Mouse (Mus musculus) forebrain, postnatal 0 days (tissue): Measurements from ENCODE around the gene Ntn4. TPM values are rescaled to one million over a fixed set of nuclear protein-coding genes. Genes with fewer than 3 reads are reported as not detected.
A peak's percentile ranks its signal among the peaks of the same experiment; 100 is the strongest.

ENCODE experiments used
- ATAC-seq: fragments of 200-750 bp; cut with Nextera tagmentation; 2 replicates; pipeline ENCODE4 v1.8.0; 2017; ENCODE audit warnings: mild to moderate bottlenecking, moderate library complexity
- DNase-seq: peaks from one replicate; pipeline ENCODE4 v3.0.0-alpha.2; 2015
- H3K27ac ChIP-seq: fragments of 300-500 bp; sonication (generic); 2 replicates; pipeline ENCODE4 v1.5.1; 2014; ENCODE audit warnings: low read depth, mild to moderate bottlenecking, antibody characterized with exemption, low read length, moderate library complexity, mixed read lengths
- H3K27me3 ChIP-seq: fragments of 300-500 bp; sonication (generic); 2 replicates; pipeline ENCODE4 v1.6.1; 2014; ENCODE audit warnings: mild to moderate bottlenecking, low read length, mixed read lengths; ENCODE audit not compliant: insufficient read depth
- H3K36me3 ChIP-seq: fragments of 300-500 bp; sonication (generic); 2 replicates; pipeline ENCODE4 v1.6.1; 2014; ENCODE audit warnings: mild to moderate bottlenecking, moderate library complexity; ENCODE audit not compliant: insufficient read depth
- H3K4me1 ChIP-seq: fragments of 300-500 bp; sonication (generic); 2 replicates; pipeline ENCODE4 v1.6.1; 2014; ENCODE audit warnings: antibody characterized with exemption; ENCODE audit not compliant: insufficient read depth
- H3K4me2 ChIP-seq: fragments of 300-500 bp; sonication (generic); 2 replicates; pipeline ENCODE4 v1.6.1; 2014; ENCODE audit warnings: low read depth, mild to moderate bottlenecking, moderate library complexity
- H3K4me3 ChIP-seq: fragments of 300-500 bp; sonication (generic); 2 replicates; pipeline ENCODE4 v1.5.1; 2014; ENCODE audit warnings: low read depth, low read length, mixed read lengths
- H3K9ac ChIP-seq: fragments of 300-500 bp; sonication (generic); 2 replicates; pipeline ENCODE4 v1.6.1; 2014; ENCODE audit warnings: mild to moderate bottlenecking
- H3K9me3 ChIP-seq: fragments of 300-500 bp; sonication (generic); 2 replicates; pipeline ENCODE4 v1.6.1; 2016; ENCODE audit warnings: low read length
- CTCF ChIP-seq: sonication (generic); IDR thresholded peaks from 2 replicates; pipeline ENCODE4 v1.5.1; 2016; ENCODE audit warnings: antibody characterized with exemption, control low read depth, low read depth
- WGBS: fragments of 180-500 bp; shearing (Covaris S2); extraction: QIAGEN DNeasy Blood & Tissue Kit; methylation state at CpG from one replicate; pipeline ENCODE4 v1.1.7; 2014; 5-methylcytosine and 5-hydroxymethylcytosine counted together
- polyA plus RNA-seq: library from polyadenylated mRNA; unstranded; fragments of >200 nt; fragmentation: Nextera tagmentation; extraction: Ambion mirVana; gene quantifications from 2 replicates; pipeline ENCODE4 v1.2.1, GENCODE M21; 2015
- total RNA-seq: library from RNA; depleted of rRNA; stranded (reverse); fragments of >200 nt; gene quantifications from 2 replicates; pipeline ENCODE4 v1.2.3, GENCODE M21; 2014

Gene Ntn4
- total and polyA plus RNA-seq, 2 experiments from 2014 or later = 1.2 to 6.1 TPM

DNA sequence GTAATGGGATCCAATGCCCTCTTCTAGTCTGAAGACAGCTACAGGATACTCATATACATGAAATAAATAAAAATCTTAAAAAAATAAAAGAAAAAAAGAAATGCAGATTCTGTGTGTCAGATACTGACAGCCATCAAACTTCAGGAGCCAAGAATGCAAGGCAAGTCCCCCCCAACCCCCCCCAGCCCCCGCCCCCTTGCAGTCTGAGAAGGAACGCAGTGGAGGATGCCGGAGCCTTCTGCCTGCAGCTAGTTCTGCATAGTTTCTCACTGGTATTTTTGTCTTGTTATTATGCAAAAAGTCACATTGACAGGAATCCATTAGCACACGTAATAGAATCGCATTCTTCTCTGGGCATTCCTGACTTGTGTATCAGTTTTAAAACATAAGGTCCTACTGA, 87.7 kb downstream of the Ntn4 start:
- no peaks in the 10 kb centered on the region for H3K36me3 ChIP-seq
- peak; percentile 29; the same call in 1 of the 2 replicates for ATAC-seq
- no peak overlapping the region for H3K4me3 ChIP-seq
- no peaks in the 10 kb centered on the region for H3K4me1 ChIP-seq
- WGBS = 45% methylated on average over 5 of the region's 5 CpGs
- no peak overlapping the region for H3K9ac ChIP-seq
- no peaks in the 10 kb centered on the region for H3K9me3 ChIP-seq
- H3K27me3 ChIP-seq = no peaks in the 10 kb centered on the region
- no peak for TF ChIP-seq CTCF
- DNase-seq = no peak
- H3K4me2 ChIP-seq = no peak overlapping the region
- no peak overlapping the region for H3K27ac ChIP-seq

DNA sequence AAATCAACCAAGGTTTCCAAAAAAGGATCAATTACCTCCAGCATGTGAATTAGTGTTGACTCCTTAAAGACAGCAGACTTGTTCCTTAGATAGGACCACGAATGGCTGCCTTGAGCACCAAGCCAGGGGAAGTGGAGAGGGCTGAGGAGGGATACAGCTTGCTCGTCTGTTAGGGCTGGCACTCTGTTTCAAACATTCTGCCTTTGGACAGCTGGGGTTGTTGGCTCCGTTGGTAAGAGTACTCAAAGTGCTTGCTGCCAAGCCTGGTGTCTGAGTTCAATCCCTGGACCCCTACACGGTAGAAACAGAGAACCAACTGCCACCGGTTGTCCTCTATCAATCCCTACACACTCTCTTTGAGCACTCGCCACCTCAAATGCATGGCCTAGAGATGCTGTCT, 90.0 kb downstream of the Ntn4 start:
- H3K36me3 ChIP-seq = no peaks in the 10 kb centered on the region
- ATAC-seq (peak; percentile 64), DNase-seq (peak; percentile 65)
- H3K4me3 ChIP-seq = no peak overlapping the region
- WGBS = 59% methylated on average over 6 of the region's 6 CpGs
- no peaks in the 10 kb centered on the region for H3K4me1 ChIP-seq
- no peak overlapping the region for H3K27ac ChIP-seq
- no peaks in the 10 kb centered on the region for H3K27me3 ChIP-seq
- no peak overlapping the region for H3K9ac ChIP-seq
- TF ChIP-seq CTCF = no peak
- H3K9me3 ChIP-seq = no peaks in the 10 kb centered on the region
- H3K4me2 ChIP-seq = no peak overlapping the region

DNA sequence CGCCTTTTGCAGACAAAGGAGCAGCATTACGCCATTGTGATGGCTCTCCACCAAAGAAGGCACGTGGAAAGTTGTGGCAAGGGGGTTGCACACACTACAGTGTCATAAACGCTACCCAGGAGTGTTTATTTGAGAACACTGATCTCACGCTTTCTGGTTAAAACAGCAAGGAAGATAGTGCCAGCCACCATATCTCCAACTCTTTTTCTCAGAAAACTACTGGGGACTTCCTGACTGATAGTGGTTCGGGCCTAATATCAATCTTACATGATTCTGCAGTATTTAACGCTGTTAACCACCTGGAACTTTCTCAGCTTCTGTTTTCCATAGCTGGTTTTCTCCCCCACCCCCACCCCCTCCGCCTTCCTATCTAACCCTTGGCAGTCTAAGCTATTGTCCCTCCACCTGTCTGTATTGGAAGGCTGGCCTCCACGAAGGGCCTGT, 90.8 kb downstream of the Ntn4 start:
- 79% methylated on average over 9 of the region's 9 CpGs for WGBS
- Histone ChIP-seq H3K9ac (no peak overlapping the region), H3K27ac (no peak overlapping the region), H3K4me1 (no peaks in the 10 kb centered on the region), H3K4me3 (no peak overlapping the region), H3K9me3 (no peaks in the 10 kb centered on the region), H3K4me2 (no peak overlapping the region), H3K27me3 (no peaks in the 10 kb centered on the region), H3K36me3 (no peaks in the 10 kb centered on the region)
- TF ChIP-seq CTCF = no peak
- DNase-seq (no peak), ATAC-seq (no peak)

DNA sequence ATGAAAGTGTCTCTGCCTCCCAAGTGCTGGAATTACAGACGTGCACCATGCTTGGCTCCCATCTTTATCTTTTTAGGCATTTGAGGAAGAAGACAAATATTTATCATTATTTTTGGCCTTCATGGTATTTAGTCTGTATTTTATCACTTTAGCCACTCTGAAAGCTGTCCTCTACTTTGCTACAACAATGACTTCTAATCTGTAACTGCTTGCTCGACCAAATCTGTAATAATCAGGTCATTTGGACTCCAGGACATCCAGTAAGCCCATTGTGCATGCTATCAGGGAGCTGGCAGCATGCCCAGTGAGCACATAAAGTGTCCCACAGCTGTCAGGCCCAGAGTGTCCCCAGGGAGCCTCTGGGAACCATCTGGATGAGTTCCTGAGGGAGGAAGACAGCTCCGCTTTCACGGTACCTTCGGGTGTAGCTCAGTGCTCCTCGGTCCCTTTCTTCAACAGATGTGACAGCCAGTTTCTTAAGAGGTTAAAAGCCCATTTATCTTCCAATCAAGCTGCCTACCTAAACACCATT, 95.7 kb downstream of the Ntn4 start:
- Histone ChIP-seq H3K9me3 (no peaks in the 10 kb centered on the region), H3K4me3 (no peak overlapping the region), H3K36me3 (no peaks in the 10 kb centered on the region), H3K27ac (no peak overlapping the region), H3K4me2 (no peak overlapping the region), H3K9ac (no peak overlapping the region), H3K4me1 (no peaks in the 10 kb centered on the region), H3K27me3 (no peaks in the 10 kb centered on the region)
- ATAC-seq (no peak), DNase-seq (no peak)
- no peak for TF ChIP-seq CTCF
- WGBS = 39% methylated on average over 6 of the region's 6 CpGs

DNA sequence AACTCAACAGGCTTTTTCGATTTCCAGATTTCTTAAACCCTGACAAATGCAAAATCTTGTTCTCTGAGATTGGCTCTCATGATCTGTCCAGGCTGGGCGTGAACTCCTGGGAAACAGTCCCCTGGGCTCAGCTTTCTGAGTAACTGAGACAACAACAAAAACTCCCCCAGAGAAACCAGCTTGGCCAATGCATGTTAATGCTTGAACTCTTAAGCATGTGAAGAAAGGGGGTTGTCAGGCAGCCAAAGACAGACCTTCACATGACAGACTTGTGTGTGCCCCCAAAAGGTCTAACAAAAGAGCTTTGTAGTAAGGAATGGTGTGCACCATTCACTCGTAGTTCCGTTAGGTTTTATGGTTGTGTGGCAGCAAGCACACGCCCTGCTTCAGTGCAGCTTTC, 96.6 kb downstream of the Ntn4 start:
- Histone ChIP-seq H3K9ac (no peak overlapping the region), H3K4me2 (no peak overlapping the region), H3K27me3 (no peaks in the 10 kb centered on the region), H3K27ac (no peak overlapping the region), H3K36me3 (no peaks in the 10 kb centered on the region), H3K4me1 (no peaks in the 10 kb centered on the region), H3K4me3 (no peak overlapping the region), H3K9me3 (no peaks in the 10 kb centered on the region)
- 42% methylated on average over 5 of the region's 5 CpGs for WGBS
- no peak for DNase-seq
- no peak for ATAC-seq
- no peak for TF ChIP-seq CTCF

DNA sequence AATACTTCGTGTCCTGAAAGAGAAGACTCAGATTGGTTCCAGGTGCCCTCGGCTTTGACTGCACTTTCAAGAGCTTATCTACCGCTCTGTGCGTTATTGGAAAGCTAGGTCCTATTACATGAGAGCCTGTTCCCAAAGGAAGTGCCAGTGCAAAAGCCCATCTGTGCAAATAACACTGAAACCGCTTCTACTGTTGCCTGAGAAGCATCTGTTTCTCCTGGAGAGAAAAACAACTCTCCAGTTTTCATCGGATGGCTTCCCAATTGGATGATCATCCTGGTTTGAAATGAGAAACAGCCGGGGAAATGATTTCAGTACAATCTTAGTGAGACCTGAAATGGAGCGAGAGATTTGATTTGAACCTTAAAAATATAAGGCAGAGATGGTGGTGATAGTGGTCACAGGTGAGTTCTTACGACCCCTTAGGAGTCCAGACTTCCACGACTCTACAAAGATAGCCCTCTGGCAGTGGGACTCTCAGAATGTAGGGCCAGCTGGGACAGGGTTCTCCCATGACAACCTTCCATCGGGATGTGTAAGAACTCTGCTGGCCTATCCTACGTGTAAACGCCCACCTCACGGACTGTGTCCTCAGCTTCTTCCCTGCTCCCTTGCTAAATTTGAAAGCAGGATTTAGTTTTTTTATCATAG, 101.1 kb downstream of the Ntn4 start:
- H3K27ac ChIP-seq = no peak overlapping the region
- H3K4me2 ChIP-seq = no peak overlapping the region
- no peaks in the 10 kb centered on the region for H3K27me3 ChIP-seq
- DNase-seq (peak; percentile 62), ATAC-seq (peak; percentile 50; the same call in 1 of the 2 replicates)
- H3K9ac ChIP-seq = no peak overlapping the region
- H3K9me3 ChIP-seq = no peaks in the 10 kb centered on the region
- H3K4me3 ChIP-seq = no peak overlapping the region
- no peaks in the 10 kb centered on the region for H3K36me3 ChIP-seq
- TF ChIP-seq CTCF = no peak
- no peaks in the 10 kb centered on the region for H3K4me1 ChIP-seq
- WGBS = 64% methylated on average over 14 of the region's 14 CpGs

DNA sequence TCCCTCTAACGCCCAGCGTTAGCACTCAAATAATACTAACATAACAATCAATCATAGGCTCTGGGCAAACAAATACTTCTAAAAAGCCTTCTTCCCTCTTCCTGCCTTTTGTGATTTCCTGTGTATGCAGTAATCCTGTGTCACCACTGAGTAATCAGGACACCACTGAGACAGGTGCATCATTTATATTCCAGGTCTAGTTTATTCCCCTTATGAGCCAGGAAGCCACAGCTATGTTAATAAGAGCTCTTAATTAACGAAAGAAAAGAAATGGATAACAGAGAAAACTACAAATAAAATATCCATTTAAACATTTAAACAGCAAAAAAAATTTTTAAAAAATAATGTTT, 101.6 kb downstream of the Ntn4 start:
- no peaks in the 10 kb centered on the region for H3K9me3 ChIP-seq
- DNase-seq = no peak
- H3K4me1 ChIP-seq = no peaks in the 10 kb centered on the region
- TF ChIP-seq CTCF = no peak
- H3K4me3 ChIP-seq = no peak overlapping the region
- ATAC-seq = no peak
- H3K27me3 ChIP-seq = no peaks in the 10 kb centered on the region
- H3K9ac ChIP-seq = no peak overlapping the region
- no peaks in the 10 kb centered on the region for H3K36me3 ChIP-seq
- WGBS = 78% methylated on average over 3 of the region's 3 CpGs
- H3K4me2 ChIP-seq = no peak overlapping the region
- H3K27ac ChIP-seq = no peak overlapping the region
